Mouse (Mus musculus) stomach, postnatal 0 days (tissue): ENCODE results near the gene Kazn.

Experiments used
- CTCF ChIP-seq: IDR thresholded peaks from 2 replicates; pipeline ENCODE4 v1.5.1; 2016; ENCODE audit warnings: antibody characterized with exemption, low read depth, mild to moderate bottlenecking, moderate library complexity
- EP300 ChIP-seq: optimal IDR thresholded peaks from 2 replicates; pipeline ENCODE3; 2016; ENCODE audit warnings: antibody characterized with exemption

DNA sequence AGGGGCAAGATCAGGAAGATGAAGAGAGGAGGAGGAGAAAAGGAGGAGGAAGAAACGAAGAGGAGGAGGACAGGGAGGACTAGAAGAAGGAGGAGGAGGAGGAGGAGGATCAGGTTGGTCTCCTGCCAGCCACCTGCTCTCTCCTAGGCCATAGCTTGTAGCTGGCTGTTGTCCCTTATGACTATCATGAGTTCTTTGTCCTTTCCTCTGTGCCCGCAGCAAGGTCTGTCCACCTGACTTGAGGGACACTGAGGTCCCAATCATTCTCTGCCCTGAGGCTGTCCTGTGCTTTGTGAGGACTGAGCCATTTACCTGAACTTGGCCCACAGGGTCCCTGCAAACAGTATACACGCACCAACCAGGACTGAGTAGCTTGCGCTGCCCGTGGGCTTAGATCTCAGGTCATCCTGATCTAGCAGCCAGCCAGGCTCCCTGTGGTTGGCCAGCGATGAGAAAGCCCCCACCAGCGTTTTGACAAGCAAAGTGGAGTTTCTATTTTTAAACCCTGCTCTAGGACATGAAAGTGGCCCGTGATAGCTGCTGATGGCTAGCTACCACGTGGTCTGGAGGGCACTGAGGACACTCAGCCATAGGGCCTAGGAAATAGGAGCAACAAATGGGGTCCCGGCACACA lies 112.4 kb downstream of the Kazn start:
- TF ChIP-seq CTCF, result no peak
- TF ChIP-seq EP300, result no peak
